Mouse (Mus musculus) heart, embryonic 15.5 days (tissue): ENCODE data around the gene Prr19. TPM values are rescaled to one million over a fixed set of nuclear protein-coding genes. Genes with fewer than 3 reads are reported as not detected.

Experiments used
- ATAC-seq: fragments of 200-750 bp; cut with Nextera tagmentation; replicated peaks from 2 replicates; pipeline ENCODE4 v1.8.0; 2017; ENCODE audit warnings: low read depth, moderate TSS enrichment; ENCODE audit not compliant: insufficient number of reproducible peaks, insufficient read depth, low FRiP score
- H3K27ac ChIP-seq: fragments of 300-500 bp; sonication (generic); 2 replicates; pipeline ENCODE4 v1.5.1; 2015; ENCODE audit warnings: mild to moderate bottlenecking, inconsistent platforms
- H3K27me3 ChIP-seq: fragments of 300-500 bp; sonication (generic); 2 replicates; pipeline ENCODE4 v1.6.1; 2015; ENCODE audit warnings: inconsistent platforms
- H3K36me3 ChIP-seq: fragments of 300-500 bp; sonication (generic); 2 replicates; pipeline ENCODE4 v1.6.1; 2015; ENCODE audit warnings: mild to moderate bottlenecking, inconsistent platforms
- H3K4me1 ChIP-seq: fragments of 300-500 bp; sonication (generic); replicated peaks from 2 replicates; pipeline ENCODE4 v1.6.1; 2015; ENCODE audit warnings: inconsistent platforms
- H3K4me2 ChIP-seq: fragments of 300-500 bp; sonication (generic); 2 replicates; pipeline ENCODE4 v1.6.1; 2015; ENCODE audit warnings: inconsistent platforms, mild to moderate bottlenecking, moderate library complexity
- H3K4me3 ChIP-seq: fragments of 300-500 bp; sonication (generic); 2 replicates; pipeline ENCODE4 v1.5.1; 2015; ENCODE audit warnings: mild to moderate bottlenecking, inconsistent platforms
- H3K9ac ChIP-seq: fragments of 300-500 bp; sonication (generic); 2 replicates; pipeline ENCODE4 v1.6.1; 2015; ENCODE audit warnings: mild to moderate bottlenecking, inconsistent platforms
- H3K9me3 ChIP-seq: fragments of 300-500 bp; sonication (generic); replicated peaks from 2 replicates; pipeline ENCODE4 v1.6.1; 2016; ENCODE audit warnings: inconsistent platforms
- WGBS: fragments of 180-500 bp; shearing (Covaris S2); methylation state at CpG from one replicate; pipeline ENCODE4 v1.1.7; 2015; ENCODE audit warnings: mixed read lengths; 5-methylcytosine and 5-hydroxymethylcytosine counted together
- polyA plus RNA-seq: library from polyadenylated mRNA; unstranded; fragments of >200 nt; fragmentation: Nextera tagmentation; extraction: Ambion mirVana; gene quantifications from 2 replicates; pipeline ENCODE4 v1.2.1, GENCODE M21; 2015

The Prr19 gene
- polyA plus RNA-seq, 1 experiment from 2014 or later: 0.10 TPM

GRCm38 (mm10) chr7:25296945-25297453 is 4.2 kb upstream of the Prr19 start:
- Histone ChIP-seq H3K9ac (peak overlapping the region; percentile 69), H3K27ac (peak overlapping the region; percentile 90), H3K9me3 (no peaks in the 10 kb centered on the region), H3K36me3 (peaks cover 30% of the 10 kb centered on the region), H3K4me1 (peaks cover 28% of the 10 kb centered on the region), H3K27me3 (no peaks in the 10 kb centered on the region), H3K4me2 (peak overlapping the region; percentile 91), H3K4me3 (peak overlapping the region; percentile 71)
- 0 out of 2 replicates have a peak, but pooled peaks have one; percentile 2 for ATAC-seq
- WGBS: under 1% methylated on average over 21 of the region's 21 CpGs

- ATAC-seq: peak; percentile 87
- under 1% methylated on average over 51 of the region's 52 CpGs for WGBS
- peaks cover 25% of the 10 kb centered on the region for H3K4me1 ChIP-seq
Observed at GRCm38 (mm10) chr7:25297454-25298325, 3.5 kb upstream of the Prr19 start, which contains the start of gene Pafah1b3. Gene Pafah1b3 (minus strand): TSS chr7:25297986.

GRCm38 (mm10) chr7:25303003-25303684 is 1.9 kb downstream of the Prr19 start:
- Histone ChIP-seq H3K4me3 (no peak overlapping the region), H3K9ac (no peak overlapping the region), H3K36me3 (no peaks in the 10 kb centered on the region), H3K27me3 (peaks cover 37% of the 10 kb centered on the region), H3K9me3 (no peaks in the 10 kb centered on the region), H3K4me1 (peaks cover 11% of the 10 kb centered on the region), H3K27ac (no peak overlapping the region), H3K4me2 (no peak overlapping the region)
- no peak for ATAC-seq
- WGBS: 52% methylated on average over 9 of the region's 9 CpGs

More at GRCm38 (mm10) chr7:25297454-25298325, 3.5 kb upstream of the Prr19 start, which contains the start of gene Pafah1b3:
- peak within 1 kb of the TSS; percentile 90 for H3K27ac ChIP-seq
- H3K9ac ChIP-seq: peak within 1 kb of the TSS; percentile 69
- no peaks in the 10 kb centered on the region for H3K9me3 ChIP-seq
- H3K4me3 ChIP-seq: peak within 1 kb of the TSS; percentile 71
- H3K4me2 ChIP-seq: peak within 1 kb of the TSS; percentile 91
- no peaks in the 10 kb centered on the region for H3K27me3 ChIP-seq
- peaks cover 23% of the 10 kb centered on the region for H3K36me3 ChIP-seq

GRCm38 (mm10) chr7:25303685-25304006 is 2.4 kb downstream of the Prr19 start:
- ATAC-seq: no peak
- 56% methylated on average over 3 of the region's 3 CpGs for WGBS
- H3K27me3 ChIP-seq: peaks cover 42% of the 10 kb centered on the region

GRCm38 (mm10) chr7:25305481-25305880 is 4.3 kb downstream of the Prr19 start:
- Histone ChIP-seq H3K4me1 (peaks cover 7% of the 10 kb centered on the region), H3K27ac (no peak overlapping the region), H3K9ac (no peak overlapping the region), H3K36me3 (no peaks in the 10 kb centered on the region), H3K4me2 (peak overlapping the region; percentile 79), H3K27me3 (peaks cover 58% of the 10 kb centered on the region), H3K9me3 (no peaks in the 10 kb centered on the region), H3K4me3 (peak overlapping the region; percentile 48)
- no peak for ATAC-seq
- 0% methylated on average over 2 of the region's 2 CpGs for WGBS

More at GRCm38 (mm10) chr7:25303685-25304006, 2.4 kb downstream of the Prr19 start:
- no peak overlapping the region for H3K9ac ChIP-seq
- H3K9me3 ChIP-seq: no peaks in the 10 kb centered on the region
- no peak overlapping the region for H3K27ac ChIP-seq
- no peak overlapping the region for H3K4me2 ChIP-seq
- H3K4me1 ChIP-seq: peaks cover 7% of the 10 kb centered on the region
- no peaks in the 10 kb centered on the region for H3K36me3 ChIP-seq
- no peak overlapping the region for H3K4me3 ChIP-seq

- Histone ChIP-seq H3K9me3 (no peaks in the 10 kb centered on the region), H3K36me3 (no peaks in the 10 kb centered on the region), H3K27ac (no peak within 1 kb of the TSS), H3K27me3 (peaks cover 60% of the 10 kb centered on the region), H3K4me2 (peak within 1 kb of the TSS; percentile 79), H3K9ac (0 out of 2 replicates have a peak within 1 kb of the TSS, but pooled peaks have one; percentile 14), H3K4me3 (peak within 1 kb of the TSS; percentile 48), H3K4me1 (peaks cover 7% of the 10 kb centered on the region)
- under 1% methylated on average over 45 of the region's 47 CpGs for WGBS
- ATAC-seq: peak; percentile 63; the same call in 1 of the 2 replicates
Observed at GRCm38 (mm10) chr7:25305956-25306613, 4.9 kb downstream of the Prr19 start, which contains the start of gene Tmem145. Gene Tmem145 (plus strand): TSS chr7:25306106.

- H3K4me2 ChIP-seq: no peak overlapping the region; the same call in 1 of the 2 replicates
- no peak overlapping the region for H3K4me3 ChIP-seq
- 44% methylated on average over 2 of the region's 2 CpGs for WGBS
- ATAC-seq: no peak
- H3K9me3 ChIP-seq: no peaks in the 10 kb centered on the region
- peaks cover 65% of the 10 kb centered on the region for H3K27me3 ChIP-seq
- no peaks in the 10 kb centered on the region for H3K36me3 ChIP-seq
- H3K4me1 ChIP-seq: peaks cover 7% of the 10 kb centered on the region
- H3K27ac ChIP-seq: no peak overlapping the region
- H3K9ac ChIP-seq: no peak overlapping the region
Observed at GRCm38 (mm10) chr7:25306614-25306996, 5.4 kb downstream of the Prr19 start.

GRCm38 (mm10) chr7:25308702-25309318 is 7.6 kb downstream of the Prr19 start:
- Histone ChIP-seq H3K4me3 (no peak overlapping the region), H3K27me3 (peaks cover 78% of the 10 kb centered on the region), H3K27ac (no peak overlapping the region), H3K4me2 (no peak overlapping the region), H3K9ac (no peak overlapping the region), H3K36me3 (no peaks in the 10 kb centered on the region), H3K9me3 (no peaks in the 10 kb centered on the region), H3K4me1 (peaks cover 7% of the 10 kb centered on the region)
- 62% methylated on average over 17 of the region's 17 CpGs for WGBS
- no peak for ATAC-seq

- H3K9ac ChIP-seq: no peak overlapping the region
- no peak overlapping the region for H3K27ac ChIP-seq
- H3K4me1 ChIP-seq: peaks cover 7% of the 10 kb centered on the region
- no peaks in the 10 kb centered on the region for H3K36me3 ChIP-seq
- H3K27me3 ChIP-seq: peaks cover 82% of the 10 kb centered on the region
- ATAC-seq: no peak
- no peaks in the 10 kb centered on the region for H3K9me3 ChIP-seq
- no peak overlapping the region for H3K4me2 ChIP-seq
- 85% methylated on average over 9 of the region's 9 CpGs for WGBS
- H3K4me3 ChIP-seq: no peak overlapping the region
Observed at GRCm38 (mm10) chr7:25309425-25309824, 8.2 kb downstream of the Prr19 start.

- WGBS: 74% methylated on average over 11 of the region's 11 CpGs
- no peaks in the 10 kb centered on the region for H3K36me3 ChIP-seq
- ATAC-seq: no peak
- H3K4me3 ChIP-seq: no peak overlapping the region
- peaks cover 19% of the 10 kb centered on the region for H3K4me1 ChIP-seq
- H3K9me3 ChIP-seq: no peaks in the 10 kb centered on the region
- peaks cover 89% of the 10 kb centered on the region for H3K27me3 ChIP-seq
- H3K27ac ChIP-seq: no peak overlapping the region
- no peak overlapping the region for H3K4me2 ChIP-seq
- H3K9ac ChIP-seq: no peak overlapping the region
Observed at GRCm38 (mm10) chr7:25311193-25311592, 10.0 kb downstream of the Prr19 start.
